Mouse (Mus musculus) forelimb bud, embryonic 11.5 days (tissue): ENCODE results near the gene Gm21915.

Experiments used
- DNase-seq: peaks from one replicate; pipeline ENCODE4 v3.0.0-alpha.2; 2012; ENCODE audit warnings: low read depth, low spot score

Gene Gm21915

DNA sequence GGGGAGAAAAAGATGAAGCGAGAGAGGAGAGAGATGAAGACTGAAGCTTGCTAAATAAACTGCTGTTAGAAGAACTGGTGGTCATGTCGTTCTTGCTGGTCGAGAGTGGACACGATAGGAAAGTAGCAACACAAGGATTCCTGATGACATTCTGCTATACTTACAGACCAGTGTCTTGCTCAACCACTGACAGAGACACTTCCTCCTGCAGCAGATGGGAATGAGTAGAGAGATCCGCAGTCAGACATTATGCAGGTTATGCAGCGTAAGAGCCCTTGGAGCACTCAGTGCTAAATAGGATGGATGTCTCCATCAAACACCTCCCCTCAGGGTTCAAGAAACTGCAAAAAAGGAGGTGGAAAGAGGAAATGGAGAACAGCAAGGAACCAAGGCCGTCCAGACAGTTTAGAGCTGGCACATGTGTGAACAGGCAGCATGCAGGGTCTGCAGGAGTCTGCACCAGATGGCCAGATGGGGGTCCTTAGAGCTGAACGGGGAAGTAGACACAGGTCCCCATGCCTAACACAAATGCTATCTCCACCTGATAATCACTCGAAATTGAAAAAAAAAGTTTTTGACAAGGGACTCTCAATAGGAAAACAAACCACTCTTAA is 4.1 kb upstream of the Gm21915 start:
- DNase-seq, result no peak

GRCm38 (mm10) chr9:40671323-40671930 is 1.0 kb downstream of the Gm21915 start:
- no peak for DNase-seq

- no peak for DNase-seq
These were observed 5.0 kb downstream of the Gm21915 start for GRCm38 (mm10) chr9:40675203-40675958.

- DNase-seq, result no peak
These were observed 8.2 kb downstream of the Gm21915 start for GRCm38 (mm10) chr9:40678653-40679052.

DNA sequence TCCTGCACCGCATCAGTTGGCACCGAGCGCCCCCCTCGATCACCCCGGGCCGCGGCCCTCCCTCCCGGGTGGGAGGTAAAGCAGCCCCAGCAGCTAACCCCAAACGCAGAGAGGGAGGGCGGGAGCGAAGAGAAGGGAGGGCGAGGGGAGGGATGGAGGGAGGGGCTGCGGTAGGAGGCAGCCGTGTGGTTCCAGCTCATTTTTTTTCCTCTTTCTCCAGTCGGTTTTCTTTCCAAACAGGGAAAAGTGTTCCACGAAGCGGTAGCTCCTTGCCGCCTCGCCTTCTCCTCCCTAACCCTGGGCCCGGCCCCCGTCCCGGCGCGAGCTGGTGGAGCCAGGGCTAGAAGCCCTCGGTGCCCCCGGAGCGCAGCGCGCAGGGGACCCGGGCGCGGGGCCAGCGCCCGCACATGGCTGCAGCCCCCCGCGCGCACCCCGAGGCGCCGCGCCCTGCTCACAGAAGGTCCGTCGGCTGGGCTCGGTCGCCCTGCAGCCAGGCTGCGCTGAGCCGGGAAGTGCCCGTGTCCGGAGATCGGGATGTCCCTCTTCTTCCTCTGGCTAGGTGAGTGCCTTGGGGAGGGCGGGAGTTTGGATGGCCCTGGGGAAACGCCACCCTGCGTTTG is 15.5 kb downstream of the Gm21915 start, which contains the start of gene Clmp:
Clmp (plus strand) TSS at position 162 of the 620 bp plus-strand sequence.
- peak; percentile 72 for DNase-seq

GRCm38 (mm10) chr9:40686421-40686899 is 16.0 kb downstream of the Gm21915 start:
- peak; percentile 69 for DNase-seq

- DNase-seq, result no peak
These were observed 16.6 kb downstream of the Gm21915 start for GRCm38 (mm10) chr9:40687053-40687452.

DNA sequence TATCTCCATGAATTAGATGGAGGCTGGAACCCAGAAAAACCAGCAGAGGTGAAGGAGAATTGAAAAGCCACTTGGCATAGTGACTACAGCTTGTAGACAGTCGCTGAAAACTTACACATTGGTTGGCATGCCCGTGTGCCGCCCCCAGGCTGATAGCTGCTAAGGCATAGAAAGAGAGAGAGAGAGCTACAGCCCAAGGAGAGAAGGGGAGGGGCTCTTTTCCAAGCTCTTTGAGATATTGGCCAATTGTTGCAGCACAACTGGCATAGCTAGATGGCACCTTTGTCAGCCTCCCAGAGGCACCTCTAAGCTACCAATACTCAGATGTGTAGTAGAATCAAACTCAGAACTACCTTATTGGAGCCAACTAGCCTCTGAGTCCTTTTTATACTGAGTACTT is 17.1 kb downstream of the Gm21915 start:
- no peak for DNase-seq

- DNase-seq, result no peak
These were observed 20.1 kb downstream of the Gm21915 start for GRCm38 (mm10) chr9:40690511-40690910.

DNA sequence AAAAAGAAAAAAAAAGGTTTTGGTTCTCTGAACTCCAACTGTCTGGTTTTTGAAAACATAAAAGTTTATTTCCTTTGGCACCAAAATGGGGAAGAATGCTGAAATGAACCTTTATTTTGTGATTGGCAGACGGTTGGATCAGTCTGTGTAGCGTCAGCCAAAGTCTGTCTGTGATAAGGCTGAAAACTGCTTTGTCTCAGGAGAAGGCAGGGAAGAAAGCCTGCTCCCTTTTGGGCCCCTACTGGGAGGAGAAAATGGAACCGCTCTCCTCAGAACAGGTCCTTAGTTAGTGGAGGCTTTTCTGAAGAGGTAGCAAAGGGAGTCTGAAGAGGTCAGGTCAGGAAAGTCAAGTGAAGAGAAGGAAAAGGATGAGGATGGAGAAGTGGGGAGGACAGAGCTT is 22.6 kb downstream of the Gm21915 start:
- no peak for DNase-seq

DNA sequence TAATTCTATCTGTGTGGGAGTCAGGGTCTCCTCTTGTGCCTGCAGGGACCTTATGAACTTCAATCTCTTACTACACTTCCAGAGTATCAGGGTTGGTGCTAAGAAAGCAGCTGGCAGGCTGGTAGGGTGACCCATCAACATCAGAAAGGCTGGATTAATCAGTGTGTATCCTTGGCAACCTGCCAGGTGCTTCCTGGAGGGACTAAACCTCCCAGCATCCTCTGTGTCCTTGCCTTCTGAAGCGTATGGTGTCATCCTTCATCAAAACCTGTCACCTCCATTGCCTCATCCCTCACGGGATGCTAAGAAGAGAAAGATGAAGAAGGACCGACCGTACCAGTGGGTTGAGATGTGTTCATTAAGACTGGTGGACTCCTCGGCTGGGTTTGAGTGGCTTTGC is 23.4 kb downstream of the Gm21915 start:
- DNase-seq, result no peak

DNA sequence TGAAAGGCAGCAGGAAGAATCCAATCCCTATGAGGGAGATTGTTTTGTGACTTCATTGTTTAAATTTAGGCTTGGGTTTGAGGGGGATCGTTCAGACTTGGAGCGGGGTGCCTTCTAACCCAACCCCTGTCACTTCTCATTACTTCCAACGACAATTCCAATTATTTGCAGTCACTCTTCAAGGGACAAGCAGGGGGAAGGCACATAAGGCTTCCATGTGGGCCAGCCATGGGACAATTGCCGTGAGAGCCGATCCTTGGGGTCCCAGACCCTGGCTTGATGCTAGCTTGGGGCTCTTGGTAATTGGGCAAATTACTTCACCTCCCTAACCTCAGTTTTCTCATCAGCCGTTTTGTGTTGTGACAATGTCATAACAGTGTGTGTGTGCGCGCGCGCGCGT is 23.9 kb downstream of the Gm21915 start:
- no peak for DNase-seq

- DNase-seq, result no peak
These were observed 25.7 kb downstream of the Gm21915 start for GRCm38 (mm10) chr9:40696086-40696485.

DNA sequence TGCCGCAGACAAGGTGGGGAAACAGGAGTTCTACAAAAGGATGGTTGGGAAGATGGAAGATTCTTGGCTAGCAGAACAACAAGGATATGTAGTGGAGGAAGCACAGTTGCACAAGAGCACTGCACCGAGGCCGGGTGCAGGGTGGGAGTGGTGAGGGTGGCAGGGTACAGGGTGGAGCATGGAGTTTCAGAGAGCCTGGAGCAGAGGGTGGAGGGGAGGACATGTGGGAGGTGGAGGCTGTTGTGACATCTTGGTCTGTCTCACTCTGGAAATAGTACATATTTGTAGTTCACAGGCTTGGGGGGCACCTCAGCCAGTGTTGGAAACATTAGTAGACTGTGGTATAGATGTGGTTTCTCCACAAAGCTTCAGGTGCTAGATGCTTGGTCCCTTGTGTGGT is 28.8 kb downstream of the Gm21915 start:
- no peak for DNase-seq

DNA sequence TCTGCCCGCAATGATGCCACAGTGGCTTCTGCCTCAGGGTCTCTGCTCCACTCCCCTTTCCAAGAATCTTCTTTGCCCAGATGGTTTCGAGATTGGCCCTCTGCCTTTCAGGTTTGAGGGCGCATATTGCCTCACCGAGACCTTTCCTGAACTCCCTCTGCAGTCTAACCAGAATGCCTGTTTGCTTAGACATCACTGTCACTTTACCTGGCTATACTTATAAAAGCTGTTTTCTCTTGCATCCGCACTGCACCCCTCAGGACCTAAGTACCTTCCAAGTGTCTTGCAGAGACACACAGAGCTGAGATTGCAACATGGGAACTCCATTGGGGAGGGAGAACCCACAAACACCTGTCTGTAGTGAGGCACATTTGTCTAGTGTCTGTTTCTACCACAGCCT is 29.8 kb downstream of the Gm21915 start:
- DNase-seq, result no peak

DNA sequence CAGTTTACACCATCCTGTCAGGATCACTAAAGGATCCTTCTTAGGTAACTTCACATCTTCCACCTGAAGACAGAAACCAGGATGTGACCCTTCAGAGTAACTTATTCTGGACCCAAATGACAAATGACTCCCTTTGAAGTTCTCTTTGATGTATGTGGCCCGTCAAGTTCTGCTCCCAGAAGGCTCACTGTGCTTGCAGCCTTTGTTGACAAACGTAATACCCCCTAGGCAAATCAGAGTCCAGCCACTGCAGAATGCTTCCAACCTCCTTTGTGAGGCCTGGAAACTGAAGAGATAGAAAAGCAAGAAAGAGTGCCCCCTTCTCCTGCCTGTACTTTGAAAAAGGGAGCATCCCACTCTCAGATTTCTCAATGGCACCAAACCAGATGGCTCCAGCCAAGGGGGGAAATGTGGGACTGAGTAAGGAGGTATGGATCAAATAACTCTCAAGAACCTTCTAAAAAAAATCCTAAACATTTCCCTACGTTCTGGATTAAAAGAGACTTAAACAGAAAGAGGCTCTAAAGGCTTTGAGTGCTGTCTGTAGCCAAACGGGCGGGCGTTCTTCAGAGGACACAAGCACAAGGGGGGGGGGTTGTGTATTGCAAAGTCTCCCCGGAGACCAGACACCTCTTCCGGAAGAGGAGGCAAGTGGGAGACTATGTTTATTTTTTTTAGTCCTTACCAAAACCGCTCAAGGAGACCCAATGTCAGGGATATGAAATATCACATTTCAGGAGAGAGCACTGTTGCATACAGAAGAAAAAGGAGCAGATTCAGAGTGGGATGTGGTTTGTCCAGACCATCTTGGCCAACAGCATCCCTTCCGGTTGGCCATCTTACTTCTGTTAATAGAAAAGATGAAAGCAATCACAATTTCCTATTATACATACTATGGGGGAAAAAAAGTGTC is 34.2 kb downstream of the Gm21915 start:
- DNase-seq, result no peak

DNA sequence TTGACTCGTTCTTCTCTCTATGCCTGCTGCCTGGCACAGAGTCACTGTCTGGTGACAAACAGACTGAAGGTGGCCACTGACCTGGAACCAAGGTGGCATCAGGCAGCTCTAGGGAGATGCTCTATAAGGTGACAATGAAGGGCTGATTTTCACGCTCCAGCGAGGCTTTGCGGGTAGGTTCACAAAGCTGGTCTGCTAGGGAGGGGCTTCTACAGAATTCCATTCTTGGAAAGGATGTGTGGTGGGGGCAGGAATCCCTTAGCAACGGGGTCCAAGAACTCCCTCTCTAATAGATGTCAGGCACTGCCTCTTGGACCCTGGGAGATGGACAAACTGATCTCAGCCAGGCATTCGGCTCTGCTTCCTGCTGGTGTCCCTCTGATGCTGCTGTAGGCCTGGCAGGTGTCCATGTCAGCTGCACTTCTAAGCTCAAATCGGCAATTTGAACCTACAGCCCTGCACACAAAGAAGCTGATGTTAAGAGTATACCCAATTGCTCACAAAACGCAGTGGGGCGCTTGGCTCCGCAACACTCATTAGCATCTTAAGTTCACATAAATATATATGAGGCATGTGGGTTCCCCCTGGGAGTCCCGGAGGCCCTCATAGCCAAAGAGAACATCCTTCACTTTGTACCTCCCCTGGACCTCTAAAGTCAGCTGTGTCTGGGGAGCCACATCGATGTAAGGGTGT is 38.2 kb downstream of the Gm21915 start:
- DNase-seq, result no peak

DNA sequence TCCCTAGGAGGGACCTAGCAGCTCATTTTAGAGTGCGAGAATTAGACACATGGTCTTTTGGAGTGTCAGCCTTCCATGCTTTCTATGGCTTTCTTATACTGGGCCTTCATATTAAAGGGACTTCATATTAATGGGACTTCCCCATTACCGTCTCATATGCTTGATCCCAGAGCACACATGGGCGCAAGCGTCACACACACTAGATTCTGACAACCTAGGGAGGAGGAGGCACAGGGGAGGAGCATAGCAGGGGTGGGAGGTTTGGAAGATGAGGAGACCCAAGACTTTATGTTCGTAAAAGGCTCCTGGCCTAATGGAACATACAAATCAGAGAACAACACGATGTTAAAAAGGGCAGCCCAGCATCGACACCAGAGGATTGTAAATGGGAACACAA is 38.7 kb downstream of the Gm21915 start:
- DNase-seq, result no peak

- no peak for DNase-seq
These were observed 39.2 kb downstream of the Gm21915 start for GRCm38 (mm10) chr9:40709587-40709986.

GRCm38 (mm10) chr9:40709991-40710390 is 39.6 kb downstream of the Gm21915 start:
- DNase-seq, result no peak

GRCm38 (mm10) chr9:40711654-40712053 is 41.2 kb downstream of the Gm21915 start:
- DNase-seq, result no peak
